Mouse (Mus musculus): ENCODE measurements around the gene Tra2b. TPM values are rescaled to one million over a fixed set of nuclear protein-coding genes. Genes with fewer than 3 reads are reported as not detected.

Tra2b gene
- polyA plus RNA-seq, 1 experiment from 2014 or later = 464 TPM

Other genes with a start within 250 kb of the Tra2b start
- 122 and 132 TPM in 2 replicates for gene Igf2bp2, start 102.7 kb downstream of the Tra2b start, polyA plus RNA-seq (2014; fragmentation: Nextera tagmentation; extraction: Ambion mirVana)
- 12.8 and 17.5 TPM in 2 replicates for gene Etv5, start 173.7 kb upstream of the Tra2b start, polyA plus RNA-seq (2014; fragmentation: Nextera tagmentation; extraction: Ambion mirVana)

Measured in hindbrain, embryonic 11.5 days (tissue).